Mouse (Mus musculus): Measurements from ENCODE around the gene Slc5a2. TPM values are rescaled to one million over a fixed set of nuclear protein-coding genes. Genes with fewer than 3 reads are reported as not detected.

Slc5a2 gene
- total RNA-seq, 2 experiments from 2014 or later = not detected

DNA sequence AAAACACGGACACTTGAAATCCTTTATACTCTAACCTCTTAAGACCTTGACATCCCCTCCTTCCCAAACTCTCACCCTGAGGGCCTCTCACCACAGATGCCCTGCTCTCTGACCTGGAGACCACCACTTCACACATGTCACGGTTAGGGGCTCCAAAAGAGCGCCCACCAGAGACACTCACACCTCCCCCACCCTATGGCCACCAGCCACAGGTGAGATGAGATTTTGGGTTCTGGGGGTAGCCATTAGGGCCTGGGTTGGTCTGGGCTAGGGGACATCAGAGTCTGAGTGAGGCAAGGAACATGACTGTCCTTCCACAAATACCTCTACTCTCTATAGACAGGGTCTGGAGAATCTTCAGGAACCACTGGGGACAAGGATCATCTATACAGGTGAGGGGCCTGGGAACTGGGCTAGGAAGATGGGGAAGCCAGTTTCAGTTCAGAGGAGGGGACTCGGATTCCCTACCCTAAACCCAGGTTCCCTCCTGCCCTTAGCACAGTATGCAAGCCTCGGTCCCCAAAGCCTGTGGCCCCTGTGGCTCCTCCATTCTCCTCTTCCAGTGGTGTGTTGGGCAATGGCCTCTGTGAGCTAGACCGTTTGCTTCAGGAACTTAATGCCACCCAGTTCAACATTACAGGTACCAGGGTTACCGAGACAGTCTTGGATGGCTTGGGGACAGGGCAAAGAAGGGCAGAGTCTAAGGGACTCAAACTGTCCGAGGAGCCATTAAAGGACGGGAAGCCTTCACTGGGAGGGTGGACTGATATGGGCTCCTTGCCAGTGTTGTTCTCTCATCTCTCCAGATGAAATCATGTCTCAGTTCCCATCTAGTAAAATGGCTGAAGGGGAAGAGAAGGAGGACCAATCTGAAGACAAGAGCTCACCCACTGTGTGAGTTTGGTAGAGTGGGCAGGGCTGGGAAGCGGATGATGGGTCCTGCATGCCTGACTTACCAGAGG lies 17.1 kb upstream of the Slc5a2 start:
- intact Hi-C loops (cut with DNase I) = loop anchor here (5.0 to 10.0 kb wide), 3 partner anchors 99 to 444 kb away; partner anchors contain the start of gene Rgs10
- DNase-seq = no peak

DNA sequence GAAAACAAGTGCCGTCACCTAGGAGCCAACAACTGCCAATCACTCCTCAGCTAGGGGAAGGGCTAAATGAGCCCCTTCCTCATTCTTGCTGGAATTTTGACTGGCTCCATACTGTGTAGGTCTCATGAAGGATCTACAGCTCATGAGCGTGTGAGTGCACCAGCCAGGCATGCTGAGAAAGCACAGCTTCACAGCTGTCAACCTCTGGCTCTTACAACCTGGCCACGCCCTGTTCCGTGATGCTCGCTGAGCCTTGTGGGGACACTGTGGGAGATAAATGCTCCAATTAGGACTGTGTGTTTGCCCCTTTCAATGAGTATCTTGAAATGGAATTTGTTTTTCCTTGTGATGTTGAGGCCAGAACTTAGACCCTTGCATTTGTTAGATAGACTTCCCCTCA lies 15.5 kb upstream of the Slc5a2 start:
- intact Hi-C loops (cut with DNase I) = loop anchor here (5.0 to 10.0 kb wide), 3 partner anchors 97 to 442 kb away; partner anchors contain the start of gene Rgs10
- no peak for DNase-seq

DNA sequence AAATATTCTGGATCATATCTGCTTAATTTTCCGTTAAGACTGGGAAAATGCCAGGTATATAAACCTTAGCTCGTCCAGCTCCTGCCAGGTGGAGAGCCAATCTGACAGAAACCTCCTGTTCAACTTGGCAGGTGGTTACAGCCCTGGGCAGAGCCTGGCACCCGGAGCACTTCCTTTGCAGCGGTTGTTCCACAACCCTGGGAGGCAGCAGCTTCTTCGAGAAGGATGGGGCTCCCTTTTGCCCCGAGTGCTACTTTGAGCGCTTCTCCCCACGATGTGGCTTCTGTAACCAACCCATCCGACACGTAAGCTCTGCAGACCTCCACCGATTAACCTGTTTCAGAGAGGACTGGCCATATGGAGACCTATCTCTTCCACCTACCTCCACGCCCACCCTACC lies 13.5 kb upstream of the Slc5a2 start:
- intact Hi-C loops (cut with DNase I) = no loop called here

DNA sequence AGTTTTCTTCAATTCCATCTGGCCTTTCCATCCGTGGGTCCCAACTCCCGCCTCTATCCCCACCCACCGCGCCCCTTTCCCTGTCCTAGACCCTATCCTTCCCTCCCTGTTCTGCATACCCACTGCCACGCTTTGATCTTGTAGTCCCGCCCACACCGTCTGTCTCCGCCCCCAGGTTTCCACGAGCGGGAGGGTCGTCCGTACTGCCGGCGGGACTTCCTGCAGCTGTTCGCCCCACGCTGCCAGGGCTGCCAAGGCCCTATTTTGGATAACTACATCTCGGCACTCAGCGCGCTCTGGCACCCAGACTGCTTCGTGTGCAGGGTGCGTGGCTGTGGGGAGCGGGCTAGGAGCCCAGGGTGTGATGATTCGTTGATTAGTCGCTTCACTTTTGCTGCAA lies 12.8 kb upstream of the Slc5a2 start:
- DNase-seq = peak; percentile 48
- intact Hi-C loops (cut with DNase I) = no loop called here

More for the DNA sequence above, 13.5 kb upstream of the Slc5a2 start:
- DNase-seq = no peak

DNA sequence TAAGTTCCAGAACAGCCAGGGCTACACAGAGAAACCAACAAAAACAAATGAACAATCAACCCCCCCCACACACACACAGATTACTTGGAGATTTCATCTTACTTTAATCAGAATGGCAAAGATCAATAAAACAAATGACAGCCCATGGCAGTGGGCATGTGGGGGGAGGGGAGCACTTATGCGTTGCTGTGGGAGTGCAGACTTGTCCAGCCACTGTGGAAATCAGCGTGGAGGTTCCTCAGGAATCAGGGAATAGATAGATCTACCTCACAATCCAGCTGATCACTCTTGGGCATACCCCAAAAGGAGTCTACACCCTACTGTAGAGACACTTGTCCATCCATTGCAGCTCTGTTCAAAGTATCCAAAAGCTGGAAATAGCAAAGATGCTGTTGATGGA lies 10.5 kb upstream of the Slc5a2 start:
- intact Hi-C loops (cut with DNase I) = no loop called here
- DNase-seq = no peak

DNA sequence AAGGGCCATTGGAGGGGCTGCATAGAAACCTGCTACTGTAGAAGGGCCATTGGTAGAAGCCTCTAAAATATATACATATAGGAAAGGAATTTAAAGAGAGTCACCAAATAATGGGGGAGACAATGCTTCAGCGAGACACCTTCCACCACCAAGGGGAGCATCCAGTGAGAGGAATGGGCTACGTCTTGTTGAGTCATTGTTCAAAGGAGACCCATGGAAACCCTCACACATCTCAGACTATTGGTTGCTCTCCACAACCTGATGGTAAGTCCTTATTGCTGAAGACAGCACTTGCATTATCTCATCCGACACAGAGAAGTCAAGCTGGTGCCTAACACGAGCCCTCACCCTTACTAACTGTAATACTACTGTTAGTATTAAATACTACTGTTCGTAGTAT lies 9.7 kb upstream of the Slc5a2 start:
- intact Hi-C loops (cut with DNase I) = no loop called here
- no peak for DNase-seq

DNA sequence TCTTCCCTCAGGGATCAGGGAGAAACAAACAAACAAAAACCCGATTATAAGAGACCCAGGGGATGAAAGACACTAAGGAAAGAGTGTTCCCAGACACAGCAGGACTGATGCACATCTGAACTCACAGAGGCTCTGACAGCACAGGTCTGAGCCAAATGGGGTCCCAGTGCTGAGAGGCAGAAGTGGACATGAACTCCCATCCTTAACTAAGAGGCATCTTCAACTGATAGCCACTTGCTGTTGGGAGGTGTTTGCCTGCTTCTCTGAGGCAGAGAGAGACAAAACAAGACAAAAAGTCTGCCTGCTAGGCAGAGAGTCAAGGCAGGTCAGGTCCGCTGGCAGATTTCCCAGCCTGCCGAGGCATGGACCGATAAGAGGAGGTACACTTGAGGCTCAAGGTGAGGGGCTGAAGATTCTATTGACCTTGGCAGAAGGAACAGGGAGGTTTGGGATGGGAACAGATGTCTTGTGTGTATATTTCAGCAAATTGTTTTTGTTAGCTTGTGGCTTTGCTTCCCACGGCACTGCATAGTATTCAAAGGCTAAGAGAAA lies 8.6 kb upstream of the Slc5a2 start:
- intact Hi-C loops (cut with DNase I) = no loop called here

DNA sequence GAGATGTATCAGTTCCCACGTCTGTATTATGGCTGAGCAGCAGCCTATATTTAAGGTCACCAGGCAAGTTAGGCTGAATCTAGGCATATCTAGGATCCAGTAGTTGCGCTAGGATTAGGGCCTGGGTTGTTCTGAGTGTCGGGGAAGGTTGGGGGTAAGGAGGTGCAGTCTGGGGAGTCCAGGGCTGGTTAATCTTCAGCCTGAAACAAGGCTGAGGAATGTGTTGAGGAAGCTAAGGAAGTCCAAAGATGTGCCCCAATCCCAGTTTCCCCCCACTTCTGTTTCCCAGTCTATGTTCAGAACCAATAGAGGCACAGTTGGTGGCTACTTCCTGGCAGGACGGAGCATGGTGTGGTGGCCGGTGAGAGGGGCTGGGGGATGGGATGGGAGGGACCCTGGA lies 599 bp downstream of the Slc5a2 start:
- no peak for DNase-seq
- intact Hi-C loops (cut with DNase I) = no loop called here

More for the DNA sequence above, 8.6 kb upstream of the Slc5a2 start:
- no peak for DNase-seq

DNA sequence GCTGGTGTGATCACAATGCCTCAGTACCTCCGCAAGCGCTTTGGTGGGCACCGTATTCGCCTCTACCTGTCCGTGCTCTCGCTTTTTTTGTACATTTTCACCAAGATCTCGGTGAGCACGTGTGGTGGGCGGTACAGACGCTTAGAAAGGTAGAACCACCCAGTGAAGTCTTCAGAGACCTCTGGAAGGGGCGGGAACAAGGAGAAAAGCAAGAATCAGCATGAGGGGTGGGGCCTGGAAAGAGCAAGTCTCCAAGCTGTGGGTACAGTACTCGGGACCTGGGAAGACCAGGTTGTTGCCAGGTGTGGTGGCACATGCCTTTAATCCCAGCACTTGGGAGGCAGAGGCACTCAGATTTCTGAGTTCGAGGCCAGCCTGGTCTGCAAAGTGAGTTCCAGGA lies 1.9 kb downstream of the Slc5a2 start:
- DNase-seq = no peak
- intact Hi-C loops (cut with DNase I) = no loop called here

DNA sequence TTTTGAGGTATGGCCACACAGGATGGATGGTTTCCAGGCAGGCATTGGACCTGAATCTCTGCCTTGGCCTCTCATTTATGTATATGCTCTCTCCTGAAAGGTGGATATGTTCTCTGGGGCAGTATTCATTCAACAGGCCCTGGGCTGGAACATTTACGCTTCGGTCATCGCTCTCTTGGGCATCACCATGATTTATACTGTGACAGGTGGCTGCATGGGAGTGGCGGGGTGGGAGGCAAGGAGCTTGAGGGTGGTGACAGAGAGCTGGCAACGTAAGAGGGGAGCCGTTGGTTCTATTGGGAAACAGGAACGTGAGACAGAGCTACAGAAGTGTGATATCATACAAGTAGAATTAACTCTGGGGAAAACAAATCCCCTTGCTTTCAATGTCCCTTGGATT lies 2.4 kb downstream of the Slc5a2 start:
- DNase-seq = no peak
- intact Hi-C loops (cut with DNase I) = no loop called here

DNA sequence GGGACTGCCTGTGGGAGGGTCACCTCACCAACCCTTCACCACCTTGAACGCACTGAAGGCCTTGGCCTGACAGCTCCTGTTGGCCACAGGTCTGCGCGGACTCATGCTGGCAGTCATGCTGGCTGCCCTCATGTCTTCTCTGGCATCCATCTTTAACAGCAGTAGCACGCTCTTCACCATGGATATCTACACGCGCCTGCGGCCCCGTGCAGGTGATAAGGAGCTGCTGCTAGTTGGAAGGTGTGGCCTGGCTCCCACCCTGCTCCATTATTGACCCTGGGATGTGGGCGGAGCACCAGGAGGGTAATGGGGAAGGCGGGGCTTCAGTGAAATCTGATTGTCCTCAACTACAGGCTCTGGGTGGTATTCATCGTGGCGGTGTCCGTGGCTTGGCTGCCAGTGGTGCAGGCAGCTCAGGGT lies 5.0 kb downstream of the Slc5a2 start:
- DNase-seq = no peak
- intact Hi-C loops (cut with DNase I) = no loop called here

DNA sequence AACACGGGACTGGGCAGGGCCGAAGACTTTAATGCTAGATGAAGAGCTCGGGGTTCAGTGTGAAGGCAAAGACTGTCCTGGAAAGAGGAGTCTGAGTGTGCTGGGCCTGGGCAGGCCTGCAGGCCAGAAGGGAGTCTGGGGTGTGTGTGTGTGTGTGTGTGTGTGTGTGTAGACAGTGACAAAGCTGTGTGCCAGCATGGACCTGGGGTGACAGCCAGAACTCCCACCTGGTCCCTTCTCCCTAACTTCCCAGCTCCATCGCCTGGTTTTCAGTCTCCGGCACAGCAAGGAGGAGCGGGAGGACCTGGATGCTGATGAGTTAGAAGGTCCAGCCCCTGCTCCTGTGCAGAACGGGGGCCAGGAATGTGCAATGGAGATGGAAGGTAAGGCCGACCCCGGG lies 6.0 kb downstream of the Slc5a2 start:
- intact Hi-C loops (cut with DNase I) = no loop called here
- DNase-seq = no peak

DNA sequence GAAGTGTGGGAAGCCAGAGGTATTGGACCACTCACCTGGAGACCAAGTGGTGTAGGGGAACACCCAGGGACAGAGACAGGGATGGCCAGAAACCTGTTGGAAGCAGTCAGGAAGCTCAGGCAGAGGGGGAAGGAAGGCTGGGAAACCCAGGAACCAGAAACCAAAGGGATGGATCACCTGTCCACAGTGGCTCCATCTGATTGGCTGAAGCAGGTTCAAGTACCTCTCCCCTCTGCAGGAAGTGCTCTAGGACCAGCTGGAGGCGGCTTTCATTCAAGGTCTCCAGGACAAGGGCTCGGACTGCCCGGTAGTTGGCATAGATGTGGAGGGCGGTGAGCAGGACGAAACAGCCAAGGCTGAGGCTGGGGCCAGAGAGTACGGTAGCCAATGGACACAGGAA lies 10.6 kb downstream of the Slc5a2 start:
- DNase-seq = no peak
- intact Hi-C loops (cut with DNase I) = no loop called here

DNA sequence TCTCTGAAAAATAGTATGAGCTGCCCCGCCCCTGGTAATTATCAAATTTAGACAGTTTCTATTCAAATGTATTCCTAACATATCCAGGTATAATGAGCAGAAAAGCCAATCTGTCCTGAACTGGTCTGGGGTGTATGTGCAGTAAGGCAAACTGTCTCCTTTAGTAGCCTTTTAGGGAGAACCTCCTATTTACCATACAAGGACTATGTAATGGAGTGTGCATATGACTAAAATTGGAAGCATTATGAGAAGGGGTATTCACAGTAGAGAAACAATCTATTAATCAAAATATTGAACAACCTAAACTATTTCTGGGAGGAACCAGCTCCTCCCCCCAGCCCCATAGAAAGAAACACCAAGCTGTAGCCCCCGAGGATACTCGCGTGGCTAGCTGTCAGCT lies 14.3 kb downstream of the Slc5a2 start:
- intact Hi-C loops (cut with DNase I) = no loop called here

DNA sequence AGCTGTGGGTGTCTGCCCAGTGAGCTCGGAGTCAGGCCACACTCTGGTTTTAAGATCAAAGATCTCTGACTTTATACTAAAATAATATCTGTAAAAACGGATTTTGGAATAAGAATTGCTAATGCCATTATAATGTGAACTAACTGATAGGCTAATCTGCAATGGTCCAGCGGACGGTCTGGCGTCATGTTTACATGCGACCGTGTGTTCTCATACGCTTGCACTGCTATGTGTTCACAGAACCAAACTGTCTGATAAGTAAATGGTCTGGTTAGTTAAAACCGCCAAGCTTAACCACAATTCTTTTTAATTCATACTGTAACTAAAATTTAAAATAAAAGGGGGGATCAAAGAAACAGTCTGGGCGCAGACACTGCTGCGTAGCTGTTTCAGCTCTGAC lies 16.3 kb downstream of the Slc5a2 start:
- intact Hi-C loops (cut with DNase I) = no loop called here

More for the DNA sequence above, 14.3 kb downstream of the Slc5a2 start:
- no peak for DNase-seq

DNA sequence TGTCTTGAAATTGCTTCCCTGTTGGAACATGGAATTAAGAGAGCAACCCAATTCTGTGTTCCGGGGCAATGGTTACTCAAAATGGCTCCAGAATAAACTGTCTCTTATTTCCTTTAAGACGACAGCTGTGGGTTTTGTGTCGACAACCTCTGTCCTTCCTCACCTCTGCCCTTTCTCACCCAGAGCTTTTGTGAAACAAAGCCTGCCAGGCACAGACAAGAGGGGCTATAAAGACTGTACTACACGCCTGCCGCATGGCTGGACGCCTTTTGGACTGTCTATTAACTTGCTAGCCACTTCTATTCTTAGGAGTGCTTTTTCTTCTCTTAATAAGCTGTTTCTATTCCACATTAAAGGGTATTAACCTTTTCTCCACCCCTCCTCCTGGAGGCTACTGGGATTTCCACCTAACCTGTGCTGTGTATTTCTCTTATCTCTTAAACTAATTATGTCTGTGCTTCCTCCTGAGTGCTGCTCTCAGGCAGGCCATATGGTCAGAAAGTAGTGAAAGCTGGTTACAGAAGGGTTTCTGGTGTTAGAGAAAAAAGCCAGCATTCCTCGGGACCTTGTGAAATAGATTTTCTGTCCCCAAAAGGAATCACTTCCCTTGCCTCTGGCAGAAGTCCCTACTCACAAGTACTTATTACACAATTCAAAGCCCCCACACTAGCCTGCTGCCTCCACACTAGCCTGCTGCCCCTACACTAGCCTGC lies 17.2 kb downstream of the Slc5a2 start:
- intact Hi-C loops (cut with DNase I) = no loop called here
- DNase-seq = no peak

More for the DNA sequence above, 16.3 kb downstream of the Slc5a2 start:
- no peak for DNase-seq

DNA sequence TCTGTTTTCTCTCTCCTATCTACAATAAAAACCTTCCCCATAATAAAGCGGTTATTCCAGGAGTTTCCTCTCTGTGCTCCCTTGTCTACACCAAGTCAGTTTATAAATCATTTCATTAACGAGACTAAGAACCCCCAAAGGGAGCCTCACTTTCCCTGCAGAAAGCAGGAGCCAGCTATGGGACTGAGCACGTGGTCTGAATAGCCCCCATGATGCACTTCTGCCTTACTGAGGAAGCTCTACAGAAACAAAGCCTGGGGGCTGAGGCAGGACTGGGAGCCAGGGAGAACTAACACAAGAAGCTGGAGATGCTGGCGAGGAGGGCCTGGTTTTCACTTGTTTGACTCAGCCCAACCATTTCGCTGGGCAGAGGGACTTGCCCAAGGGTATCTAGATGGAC lies 18.6 kb downstream of the Slc5a2 start:
- no peak for DNase-seq
- intact Hi-C loops (cut with DNase I) = no loop called here

DNA sequence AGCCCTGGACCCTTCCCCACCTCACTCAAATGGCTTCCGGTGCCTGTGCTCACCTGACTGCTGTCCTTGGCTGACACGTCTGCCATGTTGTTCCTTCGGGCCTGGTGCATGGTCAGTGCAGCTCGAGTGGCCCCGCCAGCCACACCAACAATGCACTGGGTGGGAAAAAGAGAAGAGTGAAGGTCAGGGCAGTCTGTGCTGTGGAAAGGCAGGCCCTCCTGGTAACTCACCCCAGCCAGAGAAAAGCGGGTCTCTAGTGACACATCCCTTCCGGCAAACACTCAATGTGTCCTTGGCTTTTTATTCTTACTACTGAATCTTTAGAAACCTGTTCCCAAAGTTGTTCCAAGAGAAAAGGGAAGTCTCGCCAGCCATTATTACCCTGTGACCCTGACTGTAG lies 19.6 kb downstream of the Slc5a2 start:
- DNase-seq = no peak
- intact Hi-C loops (cut with DNase I) = no loop called here

DNA sequence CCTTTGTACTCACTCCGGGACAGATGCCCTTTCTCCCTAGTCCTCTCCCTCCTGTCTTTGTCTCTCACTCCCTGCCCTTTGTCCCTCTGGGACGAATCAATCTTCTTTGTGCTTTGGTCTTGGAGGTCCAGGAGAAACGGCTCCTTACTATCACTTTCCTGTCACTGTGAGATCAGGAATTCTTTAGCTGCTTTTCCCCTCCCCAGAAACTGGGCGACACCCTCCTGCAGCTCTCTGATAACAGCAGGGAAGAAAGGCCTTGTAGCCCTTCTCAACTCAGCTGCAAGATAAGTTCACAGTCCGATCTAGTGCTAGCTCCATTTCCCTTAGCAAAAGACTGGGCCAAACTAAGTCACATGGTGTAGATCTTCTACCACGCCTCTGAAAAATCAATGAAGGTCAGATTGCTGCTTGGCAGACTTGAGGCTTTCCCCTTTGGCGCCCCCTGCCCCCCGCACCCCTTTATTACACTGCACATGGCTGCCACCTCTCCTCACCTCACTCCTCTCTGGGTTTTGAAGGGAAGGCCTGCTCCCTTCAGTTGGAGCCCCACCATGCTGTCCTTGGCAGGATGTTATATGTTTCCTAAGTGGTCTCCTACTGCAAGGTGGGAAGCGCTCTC lies 23.6 kb downstream of the Slc5a2 start:
- no peak for DNase-seq
- intact Hi-C loops (cut with DNase I) = no loop called here

DNA sequence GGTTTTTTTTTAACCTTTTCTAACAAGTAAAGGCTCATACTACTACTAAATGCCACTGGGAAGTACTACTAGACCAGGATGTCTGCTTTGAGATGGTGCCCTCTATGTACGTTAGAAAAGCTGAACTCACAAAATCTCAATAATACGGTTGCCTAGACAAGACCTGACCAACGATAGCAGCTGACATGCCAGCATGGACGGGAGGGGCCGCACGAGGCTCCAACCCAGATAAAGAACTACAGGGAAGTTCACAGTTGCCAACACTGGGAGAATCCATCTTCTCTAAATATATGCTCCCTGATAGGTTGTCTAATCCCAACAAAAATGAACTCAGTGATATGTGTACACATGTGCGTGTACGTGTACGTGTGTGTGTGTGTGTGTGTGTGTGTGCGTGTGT lies 29.3 kb downstream of the Slc5a2 start:
- intact Hi-C loops (cut with DNase I) = no loop called here
- no peak for DNase-seq

DNA sequence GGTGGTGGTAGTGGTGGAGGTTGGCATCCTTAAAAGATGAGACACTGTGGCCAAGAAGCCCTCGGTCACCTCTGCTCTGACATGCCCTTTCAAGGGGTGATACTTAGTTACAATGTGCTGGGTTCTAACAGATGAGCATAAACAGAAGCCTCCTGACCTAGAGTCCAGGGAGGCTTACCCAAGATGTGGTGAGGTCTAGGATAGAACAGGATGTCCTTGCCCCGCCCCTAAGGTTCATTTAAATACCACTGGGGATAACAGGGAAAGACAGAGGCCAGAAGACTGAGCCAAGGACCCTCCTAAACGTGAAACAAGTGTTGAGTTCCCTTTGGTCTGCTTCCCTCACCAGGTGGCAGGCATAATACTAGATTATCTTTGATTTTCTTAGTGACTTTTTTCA lies 31.1 kb downstream of the Slc5a2 start:
- intact Hi-C loops (cut with DNase I) = no loop called here

More for the DNA sequence above, 31.1 kb downstream of the Slc5a2 start:
- DNase-seq = no peak

Measured in left cerebral cortex, postnatal 4 days (tissue).